Mouse (Mus musculus): Measurements from ENCODE around the gene Abraxas1. TPM values are rescaled to one million over a fixed set of nuclear protein-coding genes. Genes with fewer than 3 reads are reported as not detected.

Gene Abraxas1
- total and polyA plus RNA-seq, 3 experiments, result 14.2 to 26.4 TPM; not detected in 1

DNA sequence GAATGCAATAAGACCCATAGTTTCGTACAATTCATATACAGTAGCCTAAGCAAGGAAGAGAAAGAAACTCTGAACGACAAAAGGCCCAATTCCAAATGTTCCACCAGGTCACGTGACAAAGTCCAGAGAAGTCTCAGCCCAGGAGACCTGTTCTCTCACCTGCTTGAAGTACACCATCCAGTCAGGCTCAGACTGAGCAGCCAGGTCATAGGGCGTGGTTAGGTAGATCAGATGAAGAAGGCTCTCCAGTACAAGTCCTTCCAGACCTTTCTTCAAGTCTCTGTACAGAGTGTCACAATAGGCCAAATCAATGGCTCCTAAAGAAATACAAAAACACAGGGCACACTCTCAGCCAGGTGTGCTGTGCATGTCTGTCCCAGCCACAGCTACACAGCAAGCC is 49.2 kb downstream of the Abraxas1 start:
- H3K9ac ChIP-seq (ENCODE audit: control insufficient read depth, low read depth, low read length, poor library complexity, severe bottlenecking), result no peak overlapping the region
- TF ChIP-seq CHD2 (IDR thresholded peaks at IDR 0.05; ENCODE audit: low read length) (no peak), SMC3 (IDR thresholded peaks at IDR 0.05; ENCODE audit: low read depth, low read length) (no peak), POLR2AphosphoS2 (IDR thresholded peaks at IDR 0.05; ENCODE audit: low read length) (no peak), MEF2A (IDR thresholded peaks at IDR 0.05; ENCODE audit: extremely low read depth, insufficient replicate concordance, low read depth, low read length, poor library complexity, severe bottlenecking) (no peak), HCFC1 (IDR thresholded peaks at IDR 0.05; ENCODE audit: low read depth, low read length) (no peak), POLR2AphosphoS5 (IDR thresholded peaks at IDR 0.05; ENCODE audit: borderline replicate concordance, low read depth, low read length) (no peak), TAL1 (IDR thresholded peaks at IDR 0.05; ENCODE audit: low read length) (no peak), BHLHE40 (IDR thresholded peaks at IDR 0.05; ENCODE audit: borderline replicate concordance, low read depth, low read length) (no peak), MAZ (IDR thresholded peaks at IDR 0.05; ENCODE audit: low read depth, low read length) (no peak), CHD1 (IDR thresholded peaks at IDR 0.05; ENCODE audit: low read depth, low read length) (no peak), ZNF384 (IDR thresholded peaks at IDR 0.05; ENCODE audit: low read depth, low read length) (no peak), SIN3A (IDR thresholded peaks at IDR 0.05; ENCODE audit: low read length) (no peak), RAD21 (IDR thresholded peaks at IDR 0.05; ENCODE audit: low read depth, low read length) (no peak), MYC (IDR thresholded peaks at IDR 0.05; ENCODE audit: low read depth, low read length) (no peak)
- no peaks in the 10 kb centered on the region for H3K4me1 ChIP-seq (ENCODE audit: control insufficient read depth in 1 of 2, insufficient read depth in 2 of 2, low read length in 2 of 2)
- no peaks in the 10 kb centered on the region for H3K79me2 ChIP-seq (ENCODE audit: control insufficient read depth, insufficient read depth, low read length, poor library complexity)
- no peak for DNase-seq (ENCODE audit: low read depth, low spot score)
- no peak overlapping the region for H3K27ac ChIP-seq (ENCODE audit: control insufficient read depth, low read depth, low read length)
- no peak overlapping the region for H3K4me3 ChIP-seq (ENCODE audit: control insufficient read depth in 1 of 2, insufficient read depth in 1 of 2, low read depth in 2 of 2, low read length in 2 of 2)
- no peaks in the 10 kb centered on the region for H3K9me3 ChIP-seq (replicated peaks; ENCODE audit: insufficient read depth, low read length)
- peaks cover 0 to 23% of the 10 kb centered on the region in 2 experiments; a peak in 2 of 4 replicates for H3K36me3 ChIP-seq (ENCODE audit: control insufficient read depth in 1 of 2, insufficient read depth in 2 of 2, low read length in 2 of 2)
- no peaks in the 10 kb centered on the region for H3K27me3 ChIP-seq (ENCODE audit: control insufficient read depth in 1 of 2, insufficient read depth in 2 of 2, low read length in 2 of 2)

DNA sequence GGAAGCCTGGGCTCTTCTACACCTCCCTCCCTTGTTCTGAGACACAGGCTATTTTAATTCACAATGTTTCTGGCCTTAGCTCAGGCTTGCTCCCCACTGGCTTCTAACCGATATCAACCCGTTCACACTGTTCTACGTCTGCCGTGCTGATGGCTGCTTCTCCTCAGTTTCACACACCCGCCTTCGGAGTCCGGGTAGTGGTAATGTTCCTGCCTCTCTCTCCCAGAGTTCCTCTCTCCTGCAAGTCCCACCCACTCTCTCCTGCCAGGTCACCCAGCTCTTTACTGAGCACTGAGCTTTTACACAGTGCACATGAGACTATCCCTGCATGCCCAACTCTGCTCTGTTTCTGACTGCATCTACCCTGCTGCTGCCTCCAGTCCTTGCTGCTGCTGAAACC is 54.7 kb downstream of the Abraxas1 start:
- H3K9ac ChIP-seq (ENCODE audit: control insufficient read depth, low read depth, low read length, poor library complexity, severe bottlenecking), result no peak overlapping the region
- H3K27me3 ChIP-seq (ENCODE audit: control insufficient read depth in 1 of 2, insufficient read depth in 2 of 2, low read length in 2 of 2), result no peaks in the 10 kb centered on the region
- H3K79me2 ChIP-seq (ENCODE audit: control insufficient read depth, insufficient read depth, low read length, poor library complexity), result no peaks in the 10 kb centered on the region
- H3K9me3 ChIP-seq (replicated peaks; ENCODE audit: insufficient read depth, low read length), result no peaks in the 10 kb centered on the region
- peaks cover 0 to 13% of the 10 kb centered on the region in 2 experiments; a peak in 2 of 4 replicates for H3K36me3 ChIP-seq (ENCODE audit: control insufficient read depth in 1 of 2, insufficient read depth in 2 of 2, low read length in 2 of 2)
- H3K27ac ChIP-seq (ENCODE audit: control insufficient read depth, low read depth, low read length), result no peak overlapping the region
- no peak for TF ChIP-seq GABPA (IDR thresholded peaks at IDR 0.05; ENCODE audit: low read depth, low read length)
- no peak for TF ChIP-seq TBP (IDR thresholded peaks at IDR 0.05; ENCODE audit: low read depth, low read length)
- TF ChIP-seq KAT2A (conservative IDR thresholded peaks at IDR 0.05; ENCODE audit: low read depth, low read length), result no peak
- no peaks in the 10 kb centered on the region for H3K4me1 ChIP-seq (ENCODE audit: control insufficient read depth in 1 of 2, insufficient read depth in 2 of 2, low read length in 2 of 2)
- DNase-seq (ENCODE audit: low read depth, low spot score), result no peak
- no peak overlapping the region for H3K4me3 ChIP-seq (ENCODE audit: control insufficient read depth in 1 of 2, insufficient read depth in 1 of 2, low read depth in 2 of 2, low read length in 2 of 2)
